Mouse (Mus musculus) A20 (cell line): ENCODE results near the gene Cyp17a1.

Experiments
- DNase-seq: peaks from one replicate; pipeline ENCODE4 v3.0.0-alpha.2; 2011; ENCODE audit warnings: low read depth, low spot score

Gene Cyp17a1

DNA sequence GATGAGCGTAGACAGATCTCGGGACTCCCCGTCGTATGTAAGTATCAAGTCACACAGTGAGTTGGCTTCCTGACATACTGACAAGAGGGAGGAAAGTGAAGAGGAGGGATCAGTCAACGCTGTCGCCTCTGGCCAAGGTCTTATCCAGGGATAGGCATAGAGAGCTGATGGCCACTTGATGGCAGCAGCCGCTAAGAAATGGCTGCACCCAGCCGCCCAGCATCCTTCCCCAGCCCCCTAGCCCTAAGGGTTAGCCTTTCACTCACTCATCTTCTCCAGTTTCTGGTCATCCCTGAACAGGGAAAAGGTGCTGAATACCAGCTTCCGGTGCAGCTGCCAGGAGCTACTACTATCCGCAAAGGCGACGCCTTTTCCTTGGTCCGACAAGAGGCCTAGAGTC lies 2.3 kb downstream of the Cyp17a1 start:
- peak; percentile 66 for DNase-seq

DNA sequence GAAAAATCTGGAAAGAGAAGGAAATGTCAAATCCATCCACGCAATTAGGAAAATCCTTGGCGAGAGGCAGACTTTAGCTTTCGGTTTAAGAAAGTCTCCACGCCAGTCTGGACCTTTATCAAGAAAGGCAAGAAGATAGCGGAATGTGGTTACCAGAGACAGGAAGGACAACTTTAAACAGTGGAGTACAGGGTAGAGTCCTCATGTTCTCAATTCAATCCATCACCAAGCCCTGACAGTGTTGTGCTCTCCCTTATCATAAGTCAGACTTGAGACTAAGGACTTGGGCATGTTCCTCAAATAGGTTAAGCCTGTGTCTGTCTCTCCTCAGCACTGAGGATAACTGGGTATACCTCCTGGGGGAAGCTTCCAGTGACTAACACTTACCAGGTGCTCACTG lies 3.2 kb downstream of the Cyp17a1 start:
- DNase-seq, result no peak

GRCm38 (mm10) chr19:46668263-46668662 lies 4.7 kb downstream of the Cyp17a1 start:
- no peak for DNase-seq

DNA sequence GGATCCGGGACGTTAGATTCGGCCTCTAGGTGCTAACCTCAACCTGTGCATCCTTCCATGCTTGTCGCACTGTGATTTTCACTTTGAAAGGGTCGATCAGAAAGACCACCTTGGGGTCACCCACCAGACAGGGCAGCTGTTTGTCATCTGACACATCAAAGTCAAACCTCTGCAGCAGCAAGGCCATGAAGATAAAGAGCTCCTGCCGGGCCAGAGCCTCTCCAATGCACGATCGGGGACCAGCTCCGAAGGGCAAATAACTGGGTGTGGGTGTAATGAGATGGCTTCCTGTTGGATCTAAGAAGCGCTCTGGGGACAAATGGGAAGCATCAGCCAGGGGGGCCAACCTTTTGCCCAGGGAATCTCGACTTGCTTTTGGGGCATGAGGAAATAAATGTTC lies 5.7 kb downstream of the Cyp17a1 start:
- no peak for DNase-seq

- DNase-seq, result no peak
These were observed 7.5 kb downstream of the Cyp17a1 start for GRCm38 (mm10) chr19:46665474-46665873.

GRCm38 (mm10) chr19:46662784-46663183 lies 10.2 kb downstream of the Cyp17a1 start:
- no peak for DNase-seq

DNA sequence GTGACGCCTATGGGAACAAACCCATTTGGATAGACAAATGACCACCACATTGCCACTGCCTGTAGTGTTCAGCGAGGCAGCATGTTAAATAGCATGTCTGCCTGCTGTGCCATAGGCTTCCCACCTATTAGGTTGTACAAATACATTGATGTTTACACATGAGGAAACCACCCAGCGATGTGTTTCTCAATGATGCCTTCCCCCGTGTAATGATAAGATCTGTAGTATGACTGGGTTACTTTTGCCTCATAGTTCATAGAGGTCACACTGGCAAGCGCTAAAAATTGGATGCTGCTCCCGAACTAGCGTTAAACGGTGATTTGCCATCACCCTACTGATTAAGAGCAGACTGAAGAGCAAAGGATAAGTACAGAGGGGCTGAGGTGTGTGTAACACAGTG lies 10.8 kb downstream of the Cyp17a1 start:
- DNase-seq, result no peak

- no peak for DNase-seq
These were observed 11.5 kb downstream of the Cyp17a1 start for GRCm38 (mm10) chr19:46661511-46661910.

GRCm38 (mm10) chr19:46658851-46659250 lies 14.1 kb downstream of the Cyp17a1 start:
- no peak for DNase-seq

DNA sequence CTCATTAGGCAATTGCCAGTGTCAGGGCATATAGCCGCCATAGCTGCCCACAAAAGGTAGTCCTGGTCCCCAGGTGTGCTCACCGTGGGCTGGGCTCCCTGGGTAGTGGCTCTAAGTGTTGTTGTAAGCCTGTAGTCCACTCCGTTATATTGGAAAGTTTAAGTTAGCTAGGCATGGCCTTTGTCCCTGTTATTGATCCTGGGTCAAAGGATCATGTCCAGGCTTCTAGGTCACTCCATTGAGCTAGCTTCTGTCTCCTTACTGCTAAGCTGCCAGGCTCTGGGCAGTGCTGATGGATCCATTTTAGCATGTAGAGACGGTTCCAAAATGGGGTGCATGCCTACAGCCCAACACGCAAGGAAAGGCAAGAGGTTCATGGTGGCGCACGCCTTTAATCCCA lies 14.6 kb downstream of the Cyp17a1 start:
- DNase-seq, result no peak

GRCm38 (mm10) chr19:46657339-46658020 lies 15.5 kb downstream of the Cyp17a1 start:
- peak; percentile 54 for DNase-seq

DNA sequence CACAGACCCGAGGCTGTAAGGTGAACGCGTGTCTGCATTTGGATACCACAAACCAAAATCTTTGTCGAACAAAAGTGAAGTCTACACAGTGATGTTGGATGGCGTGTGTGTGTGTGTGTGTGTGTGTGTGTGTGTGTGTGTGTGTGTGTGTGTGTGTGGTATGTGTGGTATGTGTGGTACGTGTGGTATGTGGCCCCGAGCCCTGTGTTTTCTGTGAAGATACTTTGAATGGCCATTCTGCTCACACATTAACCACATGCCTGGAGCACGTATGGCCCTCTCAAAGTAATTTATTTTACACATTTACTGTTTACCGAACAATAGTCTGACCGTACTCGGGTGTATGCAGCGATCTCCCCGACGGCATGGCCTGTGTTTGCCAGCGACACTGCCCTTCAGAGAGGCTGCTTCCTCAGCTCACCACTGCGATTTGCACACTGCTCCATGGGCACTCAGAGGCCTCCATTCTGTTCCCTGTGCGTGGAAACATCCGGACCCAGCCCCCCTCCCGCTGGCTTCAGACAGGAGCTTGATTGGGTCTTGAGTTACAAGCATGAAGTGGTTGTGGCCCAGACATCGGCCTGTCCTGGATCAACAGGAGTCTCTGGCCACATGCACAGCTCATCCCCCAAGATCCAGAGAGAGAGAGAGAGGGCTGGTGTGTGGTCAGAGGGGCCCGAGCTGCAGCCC lies 16.7 kb downstream of the Cyp17a1 start:
- DNase-seq, result no peak

- DNase-seq, result no peak
These were observed 17.3 kb downstream of the Cyp17a1 start for GRCm38 (mm10) chr19:46655626-46656025.

DNA sequence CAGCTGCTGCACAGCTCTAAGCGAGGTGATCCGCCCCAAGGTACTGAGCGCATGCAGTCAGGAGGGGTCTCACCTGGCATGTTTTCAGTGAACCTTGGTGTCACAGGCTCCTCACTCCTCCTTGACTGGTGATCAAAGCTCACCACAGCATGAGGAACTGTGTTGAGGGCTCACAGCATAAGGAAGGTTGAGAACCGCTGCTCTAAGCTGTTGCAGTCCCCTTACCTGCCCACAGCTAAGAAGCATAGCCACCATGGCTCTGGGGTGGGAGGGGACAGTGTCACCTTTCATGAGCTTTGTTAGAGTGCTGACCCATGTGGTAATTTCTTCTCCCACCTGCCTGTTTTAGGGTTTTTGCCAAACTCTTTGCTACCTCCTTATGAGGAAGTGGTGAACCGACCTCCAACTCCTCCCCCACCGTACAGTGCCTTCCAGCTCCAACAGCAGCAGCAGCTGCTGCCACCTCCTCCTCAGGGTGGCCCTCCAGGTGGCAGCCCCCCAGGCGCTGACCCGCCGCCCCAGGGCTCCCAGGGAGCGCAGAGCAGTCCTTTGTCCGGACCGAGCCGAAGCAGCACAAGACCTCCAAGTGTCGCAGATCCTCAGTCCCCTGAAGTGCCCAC lies 19.2 kb downstream of the Cyp17a1 start:
- DNase-seq, result no peak

DNA sequence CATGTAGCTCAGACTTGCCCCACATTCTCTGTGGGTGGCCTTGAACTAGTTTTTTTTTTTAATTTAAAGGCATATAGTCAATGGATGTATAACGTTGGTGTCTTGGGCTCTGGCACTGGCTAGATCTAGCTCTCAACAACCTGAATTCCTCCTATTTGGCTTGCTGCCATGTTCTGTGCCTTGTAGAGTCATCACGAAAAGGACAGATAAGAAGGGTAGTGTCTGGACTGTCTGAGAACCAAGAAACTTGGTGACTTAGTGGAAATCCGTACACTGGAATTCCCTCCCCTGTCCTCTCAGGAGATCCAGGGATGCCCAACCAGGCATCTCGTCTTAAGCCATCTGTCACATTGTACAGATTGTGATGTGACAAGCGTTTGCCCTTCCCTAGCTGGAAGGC lies 19.8 kb downstream of the Cyp17a1 start:
- DNase-seq, result no peak

GRCm38 (mm10) chr19:46648565-46648964 lies 24.4 kb downstream of the Cyp17a1 start:
- DNase-seq, result no peak

GRCm38 (mm10) chr19:46647850-46648249 lies 25.1 kb downstream of the Cyp17a1 start:
- DNase-seq, result no peak

DNA sequence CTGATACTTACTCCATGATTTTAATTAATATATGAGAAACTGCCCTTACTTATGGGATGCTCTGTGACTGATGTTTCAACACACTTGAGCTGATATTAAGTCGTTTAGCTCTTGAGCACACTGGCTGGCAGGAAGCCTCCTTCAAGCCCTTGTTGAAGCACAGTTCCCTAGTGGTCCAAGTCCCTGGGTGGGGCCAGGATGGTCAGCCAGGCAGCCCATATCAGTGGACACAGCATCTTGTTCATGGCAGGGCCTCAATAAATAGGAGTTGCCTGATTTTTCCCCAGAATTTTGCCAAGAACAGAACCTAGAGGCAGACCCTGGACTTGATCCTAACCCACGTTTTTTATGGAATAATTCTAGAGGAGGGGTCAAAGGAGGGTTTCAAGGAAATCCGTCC lies 25.7 kb downstream of the Cyp17a1 start:
- DNase-seq, result no peak

GRCm38 (mm10) chr19:46646041-46646481 lies 26.9 kb downstream of the Cyp17a1 start:
- DNase-seq, result no peak

- no peak for DNase-seq
These were observed 28.0 kb downstream of the Cyp17a1 start for GRCm38 (mm10) chr19:46644793-46645602.

- no peak for DNase-seq
These were observed 28.6 kb downstream of the Cyp17a1 start for GRCm38 (mm10) chr19:46644343-46644792.

DNA sequence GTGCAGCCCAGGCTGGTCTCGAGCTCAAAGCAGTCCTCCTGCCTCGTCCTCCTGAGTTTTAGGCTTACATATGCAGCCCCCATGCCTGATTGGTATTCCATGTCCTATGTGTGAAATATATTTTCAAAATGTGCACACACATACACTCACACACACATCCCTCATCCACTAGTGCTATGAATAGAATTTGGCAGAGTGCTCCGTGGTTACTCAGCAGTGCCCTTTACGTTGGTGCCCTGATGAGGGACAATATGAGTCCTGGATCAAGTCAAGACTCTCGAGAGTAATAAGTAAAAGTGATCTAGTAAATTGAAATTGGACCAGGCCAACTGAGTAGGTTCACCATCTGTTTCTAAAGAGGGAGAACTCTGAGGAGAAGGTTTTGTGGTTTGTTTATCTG lies 29.7 kb downstream of the Cyp17a1 start:
- no peak for DNase-seq
